Mouse (Mus musculus) urinary bladder, adult 18-20 months (tissue): ENCODE results near the gene Wdsub1.

ENCODE experiments used
- DNase-seq, 2 experiments: peaks; one replicate each; pipeline ENCODE4 v3.0.0; 2022; ENCODE audit warnings: low spot score in 2 of 2, mixed read lengths in 2 of 2

The Wdsub1 gene

DNA sequence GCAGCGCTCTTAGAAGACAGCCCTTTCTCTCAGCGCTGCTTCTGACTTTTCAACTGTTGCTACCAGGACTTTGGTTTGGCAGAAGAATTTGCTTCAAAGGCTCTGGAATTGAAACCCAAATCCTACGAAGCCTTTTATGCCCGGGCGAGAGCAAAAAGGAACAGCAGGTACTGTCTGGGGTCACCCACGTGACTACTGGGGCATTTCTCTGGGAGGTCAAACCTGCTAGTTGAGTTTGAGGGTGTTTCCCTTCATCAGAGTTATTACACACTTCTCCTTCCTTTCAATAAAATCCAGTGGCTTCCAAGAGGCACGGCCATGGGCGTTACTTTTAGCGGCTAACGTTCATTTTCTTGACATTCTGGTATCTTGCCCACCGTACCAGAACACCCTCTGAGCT is 40.4 kb downstream of the Wdsub1 start:
- DNase-seq: no peak

DNA sequence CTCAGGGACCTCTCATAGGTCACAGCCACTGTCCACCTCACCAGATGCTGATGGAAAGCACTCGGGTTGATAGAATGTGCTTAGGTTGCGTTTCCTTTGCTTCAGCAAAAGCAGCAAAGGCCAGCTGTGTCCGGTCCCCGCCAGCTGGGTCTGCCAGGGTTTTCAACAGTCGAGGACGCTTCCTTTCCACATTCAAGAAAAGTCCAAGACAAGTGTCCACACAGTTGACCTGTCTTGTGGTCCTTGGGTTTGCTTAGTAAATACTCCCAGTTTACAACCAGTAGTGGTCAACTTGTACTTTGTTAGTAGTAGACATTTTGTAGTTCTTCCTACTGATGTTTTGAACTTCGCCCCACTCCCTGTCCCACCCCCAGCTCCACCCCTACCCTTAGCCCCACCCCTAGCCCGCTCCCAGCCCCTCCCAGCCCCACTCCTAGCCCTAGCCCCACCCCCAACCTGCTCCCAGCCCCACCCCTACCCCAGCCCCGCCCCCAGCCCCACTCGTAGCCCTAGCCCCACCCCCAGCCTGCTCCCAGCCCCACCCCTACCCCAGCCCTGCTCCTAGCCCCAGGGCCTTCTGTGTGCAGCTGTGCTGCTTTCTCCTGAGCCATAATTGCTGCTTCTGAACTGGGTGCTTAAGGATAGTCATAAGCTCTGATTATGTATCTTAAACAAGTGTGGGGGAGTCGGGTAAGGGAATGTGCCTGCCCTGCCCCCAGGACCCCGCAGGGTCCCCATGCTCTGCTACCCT is 41.0 kb downstream of the Wdsub1 start:
- DNase-seq: no peak

DNA sequence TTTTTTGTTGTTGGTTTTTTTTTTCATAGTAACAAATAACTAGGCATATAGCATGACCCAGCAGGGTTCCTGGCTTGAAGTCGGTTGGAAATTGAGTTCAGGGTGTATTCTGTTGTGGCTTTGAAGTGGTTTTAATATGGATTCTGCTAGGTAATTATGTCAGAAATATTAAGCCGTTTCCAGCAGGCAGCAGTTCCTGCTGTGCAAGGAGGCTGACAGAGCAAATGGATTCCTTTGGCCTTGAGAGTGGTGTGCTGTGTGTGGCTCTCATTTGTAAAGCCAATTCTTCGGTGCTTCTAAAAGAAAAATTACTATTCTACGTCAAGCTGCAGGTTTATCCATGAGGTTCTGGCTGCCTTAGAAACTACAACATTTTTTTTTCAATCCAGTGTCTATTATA is 42.2 kb downstream of the Wdsub1 start:
- DNase-seq: no peak

DNA sequence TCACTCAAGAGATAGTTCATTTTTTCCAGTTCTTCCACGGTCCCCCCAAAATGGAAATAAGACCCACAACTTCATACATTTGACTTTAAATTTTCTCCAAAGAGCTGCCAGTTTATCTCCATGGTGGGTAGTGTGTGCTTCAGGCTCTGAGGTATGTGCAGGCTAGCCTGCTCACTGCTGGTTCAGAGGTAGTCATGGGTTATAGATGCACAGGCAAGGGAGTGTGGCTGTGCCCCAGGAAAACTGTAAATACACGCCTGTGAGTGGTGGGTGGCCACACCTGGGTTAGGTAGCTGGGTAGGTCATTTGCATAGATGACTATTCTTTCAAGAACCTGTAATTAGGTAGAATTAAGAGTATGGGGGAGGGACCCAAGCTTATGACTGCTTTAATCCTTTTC is 42.6 kb downstream of the Wdsub1 start:
- no peak for DNase-seq

DNA sequence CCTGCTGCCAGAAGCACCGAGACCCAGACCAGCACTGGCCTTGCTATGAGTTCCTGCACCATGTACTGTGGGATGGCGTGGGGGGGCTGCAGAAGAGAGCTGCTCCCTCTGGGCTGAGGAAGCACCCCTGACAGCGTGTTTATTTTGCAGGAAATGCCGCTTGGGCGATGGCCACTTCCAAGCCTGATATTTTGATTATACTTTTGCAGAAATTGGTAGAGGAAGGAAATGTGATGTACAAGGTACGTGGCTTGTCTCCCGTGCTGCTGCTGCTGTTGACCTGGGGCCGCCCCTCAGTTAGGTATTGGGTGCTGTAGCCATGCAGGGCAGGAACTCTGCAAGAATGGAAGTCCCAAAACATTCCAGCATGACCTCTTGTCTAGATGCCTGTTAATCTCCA is 43.6 kb downstream of the Wdsub1 start:
- DNase-seq: no peak

DNA sequence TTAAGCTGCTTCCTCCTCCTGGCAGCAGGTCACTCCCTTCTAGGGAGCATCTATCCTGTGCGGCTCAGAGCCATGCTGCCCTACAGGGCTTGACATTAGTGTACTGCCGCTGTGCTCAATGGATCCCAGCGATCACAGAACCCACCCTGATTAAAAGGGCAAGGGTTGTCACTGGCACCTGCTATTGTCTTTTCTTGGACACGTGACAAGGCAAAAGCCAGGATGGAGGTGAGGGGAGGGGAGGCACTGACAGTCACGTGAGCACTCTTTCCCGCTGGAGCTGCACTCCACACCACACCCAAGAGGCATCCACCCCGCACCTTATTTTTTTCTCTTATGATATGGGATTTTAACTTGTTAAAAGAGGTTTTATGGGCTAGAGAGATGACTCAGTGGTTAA is 50.6 kb downstream of the Wdsub1 start:
- no peak for DNase-seq

DNA sequence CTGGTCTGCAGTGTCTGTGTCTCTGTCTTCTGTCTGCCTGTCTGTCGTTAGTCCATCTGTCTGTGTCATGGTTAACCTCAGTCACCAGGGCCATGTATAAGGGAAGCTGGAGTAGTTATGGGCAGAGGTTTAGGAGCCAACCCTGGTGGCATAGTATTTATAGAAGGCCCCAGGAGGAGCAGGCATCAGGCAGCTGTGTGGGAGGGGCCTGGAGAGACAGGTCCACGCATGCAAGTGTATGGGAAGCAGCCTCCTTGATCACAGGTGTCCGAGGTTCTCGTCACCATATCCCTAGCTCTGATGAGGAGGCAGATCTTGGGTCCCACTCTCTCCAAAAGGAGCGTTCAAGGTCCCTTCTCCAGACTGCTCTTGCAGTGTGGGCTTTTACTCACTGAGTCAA is 51.5 kb downstream of the Wdsub1 start:
- no peak for DNase-seq

DNA sequence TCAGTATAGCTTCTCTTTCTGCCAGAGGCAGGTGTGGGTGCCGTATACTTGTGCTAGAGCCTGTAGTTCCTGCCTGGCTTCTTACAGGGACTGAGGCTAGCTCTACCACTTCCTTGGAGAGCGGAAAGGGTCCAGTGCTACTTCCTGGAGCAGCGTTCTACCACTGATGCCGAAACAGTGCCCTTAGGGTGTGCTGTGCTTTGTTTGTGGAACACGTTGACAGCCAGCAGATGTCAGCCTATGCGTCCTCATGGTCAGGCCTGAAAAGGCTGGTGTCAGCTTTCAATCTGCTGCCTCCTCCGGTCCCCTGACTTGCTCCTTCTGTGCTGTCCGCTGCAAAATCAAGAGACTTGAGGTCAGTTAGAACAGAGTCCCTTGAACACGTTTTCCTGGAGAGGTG is 52.2 kb downstream of the Wdsub1 start:
- no peak for DNase-seq

DNA sequence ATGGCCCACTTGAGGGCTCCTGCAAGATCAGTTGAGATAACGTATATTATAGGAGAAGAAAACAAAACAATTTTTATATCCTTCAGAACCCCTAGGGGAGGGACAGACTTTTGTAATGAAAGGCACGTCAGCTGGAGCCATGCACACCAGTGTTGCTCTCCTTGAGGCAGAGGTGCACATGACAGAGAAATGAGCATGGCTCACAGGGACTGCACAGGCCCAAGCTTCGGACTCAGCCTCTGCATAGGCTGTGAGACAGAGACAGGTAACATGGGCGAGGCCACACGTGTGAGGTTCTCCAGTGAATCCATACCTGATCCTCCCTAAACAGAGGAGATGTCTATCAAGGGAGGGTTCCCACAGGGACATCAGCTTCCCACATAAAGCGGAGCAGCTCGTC is 52.7 kb downstream of the Wdsub1 start:
- DNase-seq: no peak

DNA sequence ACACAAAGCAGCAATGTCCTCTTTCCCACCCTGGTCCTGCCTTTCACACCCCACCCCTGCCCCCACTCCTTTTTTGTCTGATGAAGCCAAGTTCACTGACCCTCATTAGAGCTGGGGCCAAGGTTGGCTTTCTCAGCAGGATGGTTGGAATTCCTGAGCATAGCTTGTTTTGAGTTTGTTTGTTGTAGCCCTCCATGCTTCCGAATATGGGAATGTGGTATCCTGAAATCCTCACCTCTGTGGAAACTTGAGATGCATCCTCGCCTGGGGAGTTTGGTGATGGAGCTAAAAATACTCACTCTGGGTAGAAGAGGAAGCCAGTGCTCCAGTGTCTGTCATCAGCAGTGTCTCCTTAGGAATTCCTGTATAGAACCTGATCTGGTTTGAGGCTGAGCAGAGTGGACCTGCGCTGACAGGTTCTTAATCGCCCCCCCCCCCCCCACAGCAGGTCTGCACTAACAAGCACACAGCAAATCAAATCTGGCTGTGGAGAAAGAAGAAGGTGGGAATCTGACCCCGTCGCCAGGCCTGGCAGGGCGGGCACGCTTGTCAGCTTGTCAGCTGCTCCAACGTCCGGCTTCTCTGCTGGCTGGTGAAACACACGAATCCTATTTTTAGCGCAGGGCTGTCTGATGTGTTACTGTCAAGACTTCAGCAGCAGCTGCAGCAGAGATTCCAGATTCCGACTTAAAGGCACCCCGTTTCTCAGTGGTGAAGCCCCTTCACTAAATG is 53.4 kb downstream of the Wdsub1 start:
- no peak for DNase-seq

DNA sequence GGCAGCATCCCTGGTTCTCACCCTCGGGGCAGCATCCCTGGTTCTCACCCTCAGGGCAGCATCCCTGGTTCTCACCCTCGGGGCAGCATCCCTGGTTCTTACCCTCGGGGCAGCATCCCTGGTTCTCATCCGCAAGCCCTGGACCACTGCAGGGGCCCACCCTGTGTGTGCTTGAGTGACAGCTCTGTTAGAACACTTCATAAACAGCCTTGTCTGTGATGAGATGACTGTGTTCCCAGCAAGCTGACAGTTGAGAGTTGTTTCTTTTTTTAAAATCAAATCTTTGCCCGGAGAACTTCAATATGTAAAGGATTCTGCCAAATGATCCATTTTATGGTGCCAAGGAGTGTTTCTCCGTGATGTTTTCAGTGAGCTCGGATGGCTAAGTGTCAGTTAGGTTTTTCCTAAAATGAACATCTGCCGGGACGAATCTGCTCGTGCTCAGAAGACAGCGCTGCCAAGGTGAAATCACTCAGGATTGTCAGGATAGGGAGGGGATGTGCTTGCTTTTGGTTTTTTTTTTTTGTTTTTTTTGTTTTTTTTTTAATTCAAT is 54.2 kb downstream of the Wdsub1 start:
- no peak for DNase-seq

DNA sequence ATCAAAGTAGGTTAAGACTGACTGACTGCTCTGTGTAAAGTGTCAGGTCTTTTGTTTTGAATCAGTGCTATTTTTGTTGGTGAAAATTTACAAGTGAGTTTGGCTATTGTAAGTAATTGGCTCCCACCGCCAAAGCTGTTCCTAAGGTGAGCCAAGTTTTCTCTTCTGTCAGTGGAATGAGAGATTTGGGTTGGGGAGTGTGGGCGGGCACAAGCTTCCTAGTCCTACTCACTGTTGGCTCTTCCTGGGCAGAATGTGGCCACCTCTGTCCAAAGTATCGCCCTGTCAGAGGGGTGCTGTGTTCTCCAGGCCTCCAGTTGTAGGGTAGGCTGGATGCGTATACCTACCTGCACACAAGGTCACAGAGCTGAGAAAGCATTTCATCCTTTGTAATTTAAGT is 57.0 kb downstream of the Wdsub1 start:
- no peak for DNase-seq

DNA sequence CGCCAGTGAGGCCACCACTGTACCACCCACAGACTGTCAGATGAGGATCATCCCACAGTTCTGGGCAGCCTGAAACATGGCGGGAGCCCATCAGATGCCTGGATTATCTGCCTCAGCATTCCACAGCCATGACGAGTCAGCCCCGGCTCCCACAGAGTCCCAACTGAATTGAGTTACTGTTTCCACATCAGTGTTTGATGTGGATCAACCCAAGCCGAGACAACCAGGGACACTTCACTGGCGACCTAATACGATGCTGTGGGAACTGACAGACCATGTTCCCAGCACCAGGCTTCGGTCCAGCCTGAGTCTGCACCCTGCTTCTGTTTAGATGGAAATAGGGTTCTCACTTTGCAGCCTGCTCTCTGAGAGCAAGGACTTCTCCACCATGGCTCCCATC is 58.1 kb downstream of the Wdsub1 start:
- DNase-seq: peak in 1 of 2 experiments; percentile 29

DNA sequence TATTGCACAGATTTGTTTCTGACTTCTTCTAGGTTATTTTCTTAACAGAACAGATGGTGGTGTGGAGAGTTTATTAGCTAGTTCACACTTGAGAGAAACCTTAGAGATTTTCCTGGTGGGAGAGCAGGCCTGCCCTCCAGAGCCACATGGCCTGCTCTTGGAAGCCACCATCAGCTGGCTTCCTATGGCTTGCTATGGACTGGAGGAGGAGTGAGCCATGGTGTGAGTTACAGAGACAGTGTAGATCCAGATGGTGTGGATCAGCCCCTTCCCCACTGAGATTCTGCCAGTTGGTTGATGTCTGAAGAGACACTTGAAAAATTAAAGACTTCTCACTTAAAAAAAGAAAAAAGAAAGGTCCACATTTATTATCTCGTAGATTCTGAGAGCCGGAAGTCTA is 61.3 kb downstream of the Wdsub1 start:
- no peak for DNase-seq

DNA sequence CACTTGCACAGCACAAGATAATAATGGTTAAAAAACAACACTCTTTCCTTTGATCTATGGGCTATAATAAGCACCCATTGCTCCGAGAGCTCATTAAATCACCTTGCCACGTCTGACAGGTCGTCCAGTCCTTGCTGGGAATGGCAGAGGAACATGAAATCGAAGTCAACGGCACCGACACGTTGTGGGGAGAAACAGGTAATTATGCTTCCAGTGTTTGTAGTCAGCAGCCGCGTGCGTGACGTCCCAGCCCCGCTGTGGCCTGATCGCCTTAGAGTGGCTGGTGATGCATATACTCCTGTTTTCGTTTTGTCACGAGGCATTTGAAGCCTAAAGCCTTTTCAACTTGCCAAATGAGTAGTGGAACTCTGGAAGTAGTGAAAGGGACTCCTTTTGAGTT is 62.3 kb downstream of the Wdsub1 start:
- DNase-seq: no peak

DNA sequence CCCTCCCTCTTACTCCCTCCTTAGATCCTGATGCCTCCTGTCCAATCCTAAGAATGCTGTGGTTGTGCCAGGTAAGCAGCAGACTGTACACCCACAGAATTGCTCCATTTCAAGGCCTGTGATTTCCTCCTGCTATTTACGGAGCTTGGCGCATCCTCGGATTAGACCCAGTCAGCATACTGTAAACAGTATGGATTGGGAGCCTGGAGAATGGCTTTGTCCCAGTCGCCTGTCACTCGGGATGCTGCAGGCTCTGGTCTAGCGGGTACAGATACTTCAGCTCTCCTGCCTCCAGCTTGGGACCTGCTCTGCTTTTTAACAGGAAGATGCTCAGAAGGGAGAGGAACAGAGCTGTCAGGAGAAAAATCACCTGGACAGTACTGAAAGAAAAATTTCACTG is 63.0 kb downstream of the Wdsub1 start:
- no peak for DNase-seq

DNA sequence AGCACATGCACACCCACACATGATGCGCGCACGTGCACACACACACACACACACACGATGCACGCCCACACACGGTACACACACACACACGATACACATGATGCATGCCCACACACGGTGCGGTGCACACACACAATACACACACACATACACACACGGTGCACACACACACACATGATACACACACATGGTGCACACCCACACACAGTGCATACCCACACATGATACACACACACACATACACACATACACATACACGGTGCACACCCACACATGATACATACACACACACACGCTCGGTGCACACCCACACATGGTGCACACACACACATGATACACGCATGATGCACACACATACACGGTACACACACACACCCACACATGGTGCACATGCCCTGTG is 63.7 kb downstream of the Wdsub1 start:
- no peak for DNase-seq

DNA sequence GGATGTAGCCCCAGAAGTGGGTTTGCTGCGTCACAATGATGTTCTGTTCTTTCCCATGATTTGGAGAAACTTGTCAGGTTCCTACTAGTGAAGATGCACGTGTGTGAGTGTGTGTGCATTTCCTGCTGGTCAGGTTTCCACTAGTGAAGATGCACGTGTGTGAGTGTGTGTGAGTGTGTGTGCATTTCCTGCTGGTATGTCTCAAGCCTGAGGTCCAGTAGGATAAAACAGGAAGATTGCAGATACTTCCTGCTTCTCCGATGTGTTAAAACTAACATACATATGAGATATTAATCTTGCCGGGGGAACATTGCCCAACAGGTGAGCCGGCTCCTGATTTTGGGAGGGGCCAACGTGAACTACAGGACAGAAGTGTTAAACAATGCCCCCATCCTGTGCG is 67.4 kb downstream of the Wdsub1 start:
- DNase-seq: no peak

DNA sequence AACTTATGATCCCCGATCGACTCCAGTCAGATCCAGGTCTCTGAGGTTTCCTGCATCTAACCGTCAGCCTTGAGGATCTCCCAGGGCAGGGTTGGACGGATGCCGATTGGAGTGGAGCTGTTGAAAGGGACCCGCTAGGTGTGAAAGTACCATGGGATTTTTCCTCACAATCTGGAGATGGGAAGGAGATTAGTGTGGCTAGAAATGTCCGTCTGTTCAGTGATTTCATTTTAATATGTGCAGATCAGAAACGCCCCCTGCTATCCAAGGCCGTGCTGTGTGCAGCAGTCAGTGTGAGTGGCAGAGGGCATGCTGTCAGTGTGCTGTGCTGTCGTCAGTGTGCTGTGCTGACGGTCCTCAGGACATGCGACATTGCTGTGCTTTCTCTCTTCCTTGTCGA is 68.9 kb downstream of the Wdsub1 start:
- no peak for DNase-seq

DNA sequence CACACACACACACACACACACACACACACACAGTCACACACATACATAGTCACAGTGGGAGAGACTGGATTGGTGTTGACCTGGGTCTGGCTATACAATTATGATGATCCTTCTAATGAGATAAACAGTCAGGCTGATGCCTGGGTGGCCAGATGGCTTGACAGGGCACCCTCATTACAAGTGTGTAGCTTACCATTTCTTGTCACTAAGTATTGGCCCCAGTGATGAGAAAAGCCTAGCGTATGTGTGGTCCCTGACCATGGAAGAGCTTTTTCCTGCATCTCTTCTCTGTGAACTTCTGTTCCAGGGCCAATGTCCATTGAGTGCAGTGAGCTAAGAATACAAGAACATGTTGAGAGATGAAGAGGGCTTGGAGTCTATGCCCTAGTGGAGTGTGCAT is 69.8 kb downstream of the Wdsub1 start:
- DNase-seq: no peak

DNA sequence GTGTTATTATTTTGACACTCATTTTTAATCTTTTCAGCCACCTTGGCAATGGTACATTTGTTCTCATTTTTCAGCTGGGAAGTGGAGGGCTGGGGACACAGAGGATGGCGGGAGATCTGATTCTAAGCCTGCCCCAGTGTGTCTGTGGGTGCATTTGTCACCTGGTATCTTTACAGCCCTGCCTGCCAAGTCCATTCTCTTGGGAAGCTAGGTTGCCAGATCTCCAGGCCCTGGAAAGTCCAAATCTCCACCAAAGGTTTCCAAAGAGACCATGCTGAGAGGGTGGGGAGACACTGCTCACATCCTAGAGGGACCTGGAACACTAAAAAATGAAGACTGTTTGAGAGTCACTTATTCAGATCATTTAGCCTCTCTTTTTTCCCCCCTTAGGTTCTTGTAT is 71.1 kb downstream of the Wdsub1 start:
- DNase-seq: no peak

DNA sequence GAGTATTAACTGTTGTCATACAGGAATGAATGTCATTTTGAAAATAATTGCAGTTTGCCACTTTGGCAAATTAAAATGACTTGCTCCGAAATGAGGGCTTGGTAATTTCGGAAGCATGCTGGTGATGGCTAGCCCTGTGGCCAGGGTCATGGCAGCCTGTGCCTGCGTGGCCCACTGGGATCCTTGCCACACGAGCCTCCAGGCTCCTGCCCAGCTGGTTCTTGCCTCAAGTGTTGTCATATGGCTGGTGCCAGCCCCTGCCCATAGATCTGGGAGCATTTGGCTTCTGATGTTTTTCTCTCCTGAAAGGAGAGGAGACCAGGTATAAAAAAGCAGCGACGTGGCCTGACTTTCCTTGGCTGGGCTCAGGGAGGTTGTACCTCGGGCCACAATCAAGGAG is 72.4 kb downstream of the Wdsub1 start:
- DNase-seq: no peak

DNA sequence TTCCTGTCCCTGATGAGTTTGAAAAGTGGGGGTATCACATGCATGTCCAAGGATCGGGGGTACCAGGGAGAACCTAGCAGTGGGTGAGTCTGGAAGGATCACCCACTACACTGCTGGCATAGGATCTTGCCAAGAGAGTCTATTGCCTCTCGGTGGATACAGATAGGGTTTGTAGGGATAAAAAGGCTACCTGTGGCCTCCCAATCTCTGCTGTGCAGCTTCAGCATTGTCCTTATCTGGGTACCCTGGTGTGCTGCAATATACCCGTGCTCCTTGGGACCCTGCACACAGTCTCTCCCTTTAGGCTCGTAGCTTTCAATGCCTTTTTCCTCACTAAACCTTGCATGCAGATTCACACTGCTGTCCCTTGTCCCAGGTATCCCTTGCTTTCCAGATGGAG is 73.8 kb downstream of the Wdsub1 start:
- no peak for DNase-seq
